Mouse (Mus musculus) megakaryocyte, adult 5-6 weeks (primary cell): Measurements from ENCODE around the gene Parpbp. TPM values are rescaled to one million over a fixed set of nuclear protein-coding genes. Genes with fewer than 3 reads are reported as not detected.

Experiments
- total RNA-seq, 2 experiments: library from RNA; stranded (forward) in 1 of 2; stranded (reverse) in 1 of 2; fragments of 153-499, 151-499 nt in 1 of 2; fragments of 221-1000, 200-1000 nt in 1 of 2; gene quantifications; 2 replicates each; pipeline versions ENCODE4 v1.2.3 to v1.2.4; 2015 to 2017

The Parpbp gene
- total RNA-seq, 2 experiments from 2014 or later: 24.3 to 24.5 TPM

Other genes starting within 250 kb of the Parpbp start
- not detected in 2 replicates for gene Pmch, start 55.9 kb downstream of the Parpbp start, total RNA-seq (2015)
- gene Pmch, start 55.9 kb downstream of the Parpbp start, total RNA-seq (2017): not detected in 2 replicates
- 35.4 and 37.0 TPM in 2 replicates for gene Nup37, start 51 bp upstream of the Parpbp start, total RNA-seq (2015)
- gene Nup37, start 51 bp upstream of the Parpbp start, total RNA-seq (2017): 40.8 and 42.3 TPM in 2 replicates
- 83.1 and 94.6 TPM in 2 replicates for gene Washc3, start 54.2 kb upstream of the Parpbp start, total RNA-seq (2015)
- 38.2 and 53.5 TPM in 2 replicates for gene Washc3, start 54.2 kb upstream of the Parpbp start, total RNA-seq (2017)
- 45.0 and 46.2 TPM in 2 replicates for gene Dram1, start 232.1 kb upstream of the Parpbp start, total RNA-seq (2015)
- 35.5 and 36.0 TPM in 2 replicates for gene Dram1, start 232.1 kb upstream of the Parpbp start, total RNA-seq (2017)
- gene Gnptab, start 232.2 kb upstream of the Parpbp start, total RNA-seq (2015): 55.8 and 57.4 TPM in 2 replicates
- gene Gnptab, start 232.2 kb upstream of the Parpbp start, total RNA-seq (2017): 29.4 and 33.3 TPM in 2 replicates